Comparison of ENCODE assay signal across 12 mouse cellular contexts in the genomic region with DNA sequence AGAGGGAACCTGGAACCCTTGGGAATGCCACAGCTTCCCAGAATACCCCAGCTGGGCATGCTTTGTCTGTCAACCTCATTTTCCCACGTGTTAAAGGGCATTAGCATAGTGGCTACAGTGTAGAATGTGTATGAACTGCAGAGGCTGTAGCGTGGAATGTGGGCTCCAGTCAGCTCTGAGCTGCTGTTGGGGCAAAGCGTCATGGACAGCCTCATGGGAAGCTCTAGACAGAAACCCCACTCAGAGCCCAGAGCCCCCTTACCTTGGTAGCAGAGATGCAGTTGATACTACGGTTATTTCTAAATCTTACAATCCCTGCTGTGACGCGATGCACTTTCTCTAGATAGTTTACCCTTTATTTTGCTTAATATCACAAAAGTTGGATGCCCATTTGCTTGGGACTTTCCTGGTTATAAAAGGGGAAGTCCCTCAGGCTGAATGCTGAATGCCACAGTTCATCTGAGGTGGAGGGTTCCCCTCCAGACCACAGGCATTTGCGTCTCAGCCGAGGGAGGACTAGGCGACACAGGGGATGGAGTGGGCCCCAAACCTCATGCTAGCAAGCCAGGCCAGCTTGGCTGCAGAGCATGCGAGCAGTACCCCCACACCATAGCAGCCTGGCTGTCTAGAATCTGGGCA. TPM values are rescaled to one million over a fixed set of nuclear protein-coding genes. Genes with fewer than 3 reads are reported as not detected.
DNase-seq lines count a peak whose midpoint lies in the region; ATAC-seq and TF ChIP-seq lines count a peak whose summit lies in the region.
"Had no signal": no experiment of that assay in that cellular context is flagged by ENCODE, and none has a peak within 500 bp of the region (broad histone marks: within the 10 kb centered on the region; RNA-seq: fewer than 3 reads in every experiment).

No protein-coding gene starts in this region.

- peaks cover 42% of the 10 kb centered on the region for H3K4me1 ChIP-seq in forebrain, embryonic 10.5 days
- peaks cover 25% of the 10 kb centered on the region for H3K4me1 ChIP-seq in forebrain, embryonic 13.5 days
- no peaks in the 10 kb centered on the region; the same call in 1 of the 2 replicates for H3K4me1 ChIP-seq in embryonic facial prominence, embryonic 11.5 days (ENCODE audit: control insufficient read depth, insufficient read depth, low read length)

- ATAC-seq in forebrain, embryonic 13.5 days, result no peak
- no peak for ATAC-seq in embryonic facial prominence, embryonic 11.5 days (replicated peaks; ENCODE audit: insufficient number of reproducible peaks, low FRiP score, low TSS enrichment, low read depth)
- ATAC-seq in megakaryocyte progenitor cell, adult 5-6 weeks (replicated peaks; ENCODE audit: poor library complexity), result peak; percentile 79
- ATAC-seq in frontal cortex, adult (ENCODE audit: low TSS enrichment), result no peak
- ATAC-seq: forebrain, embryonic 16.5 days had no signal

- DNase-seq in forebrain, embryonic 10.5 days (ENCODE audit: extremely low spot score, low spot score), result no peak
- DNase-seq in left cerebral cortex, adult 2 months (ENCODE audit: extremely low spot score in 1 of 2, low spot score in 2 of 2), result no peak
- DNase-seq in left cerebral cortex, postnatal 36 days (ENCODE audit: low spot score in 2 of 2), result no peak
- peak; percentile 10 for DNase-seq in embryonic facial prominence, embryonic 11.5 days (ENCODE audit: low spot score)
- DNase-seq in right cerebral cortex, adult 2 months (ENCODE audit: low spot score in 2 of 2), result no peak
- DNase-seq: cerebellum, adult 9-10 months had no signal

- intact Hi-C loops in left cerebral cortex, adult 2 months (cut with DNase I), result no loop called here
- intact Hi-C loops in left cerebral cortex, postnatal 36 days (cut with DNase I), result no loop called here

- no peak overlapping the region for H3K4me3 ChIP-seq in forebrain, embryonic 10.5 days
- no peak overlapping the region for H3K4me3 ChIP-seq in forebrain, embryonic 13.5 days
- H3K4me3 ChIP-seq in left cerebral cortex, adult 2 months, result peak overlapping the region; percentile 9; the same call in 1 of the 2 replicates
- no peak overlapping the region for H3K4me3 ChIP-seq in embryonic facial prominence, embryonic 11.5 days (ENCODE audit: low read depth, low read length)
- H3K4me3 ChIP-seq: myocyte had no signal

- H3K27ac ChIP-seq in forebrain, embryonic 10.5 days, result peak overlapping the region; percentile 62
- H3K27ac ChIP-seq in forebrain, embryonic 13.5 days, result no peak overlapping the region
- 0 out of 2 replicates have a peak overlapping the region, but pooled peaks have one; percentile 51 for H3K27ac ChIP-seq in left cerebral cortex, adult 2 months
- no peak overlapping the region for H3K27ac ChIP-seq in embryonic facial prominence, embryonic 11.5 days (replicated peaks; ENCODE audit: low read depth, low read length)

- H3K9ac ChIP-seq in forebrain, embryonic 13.5 days, result no peak overlapping the region
- H3K9ac ChIP-seq in embryonic facial prominence, embryonic 11.5 days (replicated peaks; ENCODE audit: low read length), result no peak overlapping the region

- WGBS in forebrain, embryonic 10.5 days, result 83% methylated on average over 10 of the region's 10 CpGs
- WGBS in forebrain, embryonic 13.5 days, result 76% methylated on average over 10 of the region's 10 CpGs
- 77% methylated on average over 10 of the region's 10 CpGs for WGBS in embryonic facial prominence, embryonic 11.5 days

- H3K27me3 ChIP-seq in forebrain, embryonic 10.5 days (ENCODE audit: poor library complexity, severe bottlenecking), result peaks cover 12% of the 10 kb centered on the region
- H3K27me3 ChIP-seq in forebrain, embryonic 13.5 days, result no peaks in the 10 kb centered on the region
- H3K27me3 ChIP-seq in embryonic facial prominence, embryonic 11.5 days (ENCODE audit: control insufficient read depth, insufficient read depth, low read length), result 0 out of 2 replicates have a peak, but pooled peaks cover 2% of the 10 kb centered on the region

- no peak for TF ChIP-seq CTCF in left cerebral cortex, adult 2 months (IDR thresholded peaks at IDR 0.05)

- peaks cover 11% of the 10 kb centered on the region; the same call in 1 of the 2 replicates for H3K36me3 ChIP-seq in forebrain, embryonic 10.5 days (replicated peaks)
- 0 out of 2 replicates have a peak, but pooled peaks cover 3% of the 10 kb centered on the region for H3K36me3 ChIP-seq in forebrain, embryonic 13.5 days (ENCODE audit: poor library complexity, severe bottlenecking)
- no peaks in the 10 kb centered on the region; the same call in 1 of the 2 replicates for H3K36me3 ChIP-seq in embryonic facial prominence, embryonic 11.5 days (replicated peaks; ENCODE audit: control insufficient read depth, insufficient read depth, low read depth, low read length)

- no peaks in the 10 kb centered on the region for H3K9me3 ChIP-seq in forebrain, embryonic 10.5 days
- H3K9me3 ChIP-seq in forebrain, embryonic 13.5 days (replicated peaks), result no peaks in the 10 kb centered on the region
- no peaks in the 10 kb centered on the region for H3K9me3 ChIP-seq in embryonic facial prominence, embryonic 11.5 days (replicated peaks; ENCODE audit: control insufficient read depth, low read length)

- no peak overlapping the region for H3K4me2 ChIP-seq in forebrain, embryonic 13.5 days
- H3K4me2 ChIP-seq in embryonic facial prominence, embryonic 11.5 days (ENCODE audit: low read depth, low read length), result no peak overlapping the region

RNA-seq across cellular contexts. Expression of gene Cx3cl1, which starts 7.2 kb away (rescaled TPM):
- 8.9 and 11.1 TPM in 2 replicates for polyA plus RNA-seq in forebrain, embryonic 10.5 days (2016; fragmentation: Nextera tagmentation; extraction: Ambion mirVana)
- 6.9 and 8.6 TPM in 2 replicates for polyA plus RNA-seq in forebrain, embryonic 13.5 days (2015; fragmentation: Nextera tagmentation; extraction: Ambion mirVana)
- total RNA-seq in left cerebral cortex, adult 2 months (2021), result 100 to 1,000 TPM; 658 to 661 TPM
- total RNA-seq in left cerebral cortex, postnatal 36 days (2021), result 100 to 1,000 TPM; 622 to 723 TPM
- 4.6 and 5.6 TPM in 2 replicates for polyA plus RNA-seq in embryonic facial prominence, embryonic 11.5 days (2014; fragmentation: Nextera tagmentation; extraction: Ambion mirVana)
- total RNA-seq in megakaryocyte progenitor cell, adult 5-6 weeks (2015), result 0.57 TPM in 1 of 2 replicates, not detected in the other
- total RNA-seq in megakaryocyte progenitor cell, adult 5-6 weeks (2017), result not detected in 2 replicates

RNA-seq across cellular contexts. Expression of gene Ccl17, which starts 31.2 kb away (rescaled TPM):
- polyA plus RNA-seq in forebrain, embryonic 10.5 days (2016; fragmentation: Nextera tagmentation; extraction: Ambion mirVana), result not detected in 2 replicates
- polyA plus RNA-seq in forebrain, embryonic 13.5 days (2015; fragmentation: Nextera tagmentation; extraction: Ambion mirVana), result not detected in 2 replicates
- total RNA-seq in left cerebral cortex, adult 2 months (2021), result 1 to 10 TPM; 4.6 to 7.9 TPM
- total RNA-seq in left cerebral cortex, postnatal 36 days (2021), result 10 to 100 TPM; 10.7 to 12.0 TPM
- polyA plus RNA-seq in embryonic facial prominence, embryonic 11.5 days (2014; fragmentation: Nextera tagmentation; extraction: Ambion mirVana), result not detected in 2 replicates
- total RNA-seq in megakaryocyte progenitor cell, adult 5-6 weeks (2015), result 0.34 and 1.5 TPM in 2 replicates
- not detected in 2 replicates for total RNA-seq in megakaryocyte progenitor cell, adult 5-6 weeks (2017)
- total RNA-seq: liver, adult 2 months had no signal

RNA-seq across cellular contexts. Expression of gene Ccl22, which starts 33.6 kb away (rescaled TPM):
- not detected in 2 replicates for polyA plus RNA-seq in forebrain, embryonic 10.5 days (2016; fragmentation: Nextera tagmentation; extraction: Ambion mirVana)
- polyA plus RNA-seq in forebrain, embryonic 13.5 days (2015; fragmentation: Nextera tagmentation; extraction: Ambion mirVana), result not detected in 2 replicates
- under 1 TPM in 1 of 2 experiments, not detected in 1; 0.14 TPM for total RNA-seq in left cerebral cortex, adult 2 months (2021)
- under 1 TPM in 1 of 2 experiments, not detected in 1; 0.17 TPM for total RNA-seq in left cerebral cortex, postnatal 36 days (2021)
- polyA plus RNA-seq in embryonic facial prominence, embryonic 11.5 days (2014; fragmentation: Nextera tagmentation; extraction: Ambion mirVana), result not detected in 2 replicates
- not detected in 2 replicates for total RNA-seq in megakaryocyte progenitor cell, adult 5-6 weeks (2015)
- total RNA-seq in megakaryocyte progenitor cell, adult 5-6 weeks (2017), result not detected in 2 replicates
- polyA plus RNA-seq: forebrain, embryonic 16.5 days; myocyte had no signal

RNA-seq across cellular contexts. Expression of gene Coq9, which starts 59.1 kb away (rescaled TPM):
- polyA plus RNA-seq in forebrain, embryonic 10.5 days (2016; fragmentation: Nextera tagmentation; extraction: Ambion mirVana), result 51.1 and 56.6 TPM in 2 replicates
- polyA plus RNA-seq in forebrain, embryonic 13.5 days (2015; fragmentation: Nextera tagmentation; extraction: Ambion mirVana), result 55.0 and 60.8 TPM in 2 replicates
- total RNA-seq in left cerebral cortex, adult 2 months (2021), result 10 to 100 TPM; 84.5 to 89.1 TPM
- 10 to 100 TPM; 89.3 to 92.6 TPM for total RNA-seq in left cerebral cortex, postnatal 36 days (2021)
- 51.9 and 52.8 TPM in 2 replicates for polyA plus RNA-seq in embryonic facial prominence, embryonic 11.5 days (2014; fragmentation: Nextera tagmentation; extraction: Ambion mirVana)
- total RNA-seq in megakaryocyte progenitor cell, adult 5-6 weeks (2015), result 30.4 and 36.1 TPM in 2 replicates
- 54.2 and 57.8 TPM in 2 replicates for total RNA-seq in megakaryocyte progenitor cell, adult 5-6 weeks (2017)

RNA-seq across cellular contexts. Expression of gene Ciapin1, which starts 59.1 kb away (rescaled TPM):
- polyA plus RNA-seq in forebrain, embryonic 10.5 days (2016; fragmentation: Nextera tagmentation; extraction: Ambion mirVana), result 178 and 180 TPM in 2 replicates
- polyA plus RNA-seq in forebrain, embryonic 13.5 days (2015; fragmentation: Nextera tagmentation; extraction: Ambion mirVana), result 162 and 176 TPM in 2 replicates
- total RNA-seq in left cerebral cortex, adult 2 months (2021), result 10 to 100 TPM; 71.4 to 76.8 TPM
- 10 to 100 TPM; 67.6 to 73.5 TPM for total RNA-seq in left cerebral cortex, postnatal 36 days (2021)
- polyA plus RNA-seq in embryonic facial prominence, embryonic 11.5 days (2014; fragmentation: Nextera tagmentation; extraction: Ambion mirVana), result 123 and 139 TPM in 2 replicates
- 29.3 and 34.5 TPM in 2 replicates for total RNA-seq in megakaryocyte progenitor cell, adult 5-6 weeks (2015)
- total RNA-seq in megakaryocyte progenitor cell, adult 5-6 weeks (2017), result 49.1 and 58.0 TPM in 2 replicates

Comparison
In these comparisons a context has a peak if more than half of its experiments do, and no peak if none do; other contexts are left out.
1. H3K27ac ChIP-seq: peak in forebrain, embryonic 10.5 days (single experiment) and left cerebral cortex, adult 2 months (single experiment); none in forebrain, embryonic 13.5 days (single experiment) and embryonic facial prominence, embryonic 11.5 days (single experiment).
2. RNA of gene Cx3cl1, which starts 7.2 kb away (total RNA-seq): 622 to 723 TPM in left cerebral cortex, postnatal 36 days and 658 to 661 TPM in left cerebral cortex, adult 2 months; 0.57 TPM in megakaryocyte progenitor cell, adult 5-6 weeks; every median in the first group is over 100 times any median in the second.